Mouse (Mus musculus) frontal cortex, postnatal 14 days (tissue): ENCODE measurements around the gene Kcnt1.
"Not testable (repeated sequence)": the region's sequence is repeated elsewhere in the genome, so short reads cannot be mapped to it uniquely, and the experiment has no call there.

Experiments
- DNase-seq, 2 experiments: peaks; one replicate each; pipeline ENCODE4 v3.0.0; 2022; ENCODE audit warnings: low spot score in 2 of 2

Kcnt1 gene

GRCm38 (mm10) chr2:25863337-25864131 lies at the start of gene Kcnt1:
Kcnt1 (plus strand) TSS chr2:25863734.
- no peak for DNase-seq

DNA sequence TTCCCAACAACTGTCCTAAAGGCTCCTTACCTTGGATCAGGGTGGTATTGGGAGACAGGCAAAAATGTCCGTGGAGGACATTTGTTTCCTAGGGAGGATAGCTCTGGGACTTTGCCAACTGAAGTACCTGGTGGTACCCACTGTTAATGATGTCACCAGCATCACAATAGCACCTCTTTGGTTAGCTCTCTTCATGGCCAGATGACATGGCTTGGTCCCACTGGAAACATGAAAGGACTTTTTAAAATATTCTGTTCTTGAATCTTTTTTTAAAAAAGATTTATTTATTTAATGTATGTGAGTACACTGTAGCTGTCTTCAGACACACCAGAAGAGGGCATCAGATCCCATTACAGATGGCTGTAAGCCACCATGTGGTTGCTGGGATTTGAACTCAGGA lies 47.8 kb upstream of the Kcnt1 start, which contains the start of gene Glt6d1:
Glt6d1 (minus strand) TSS at position 101 of the 400 bp plus-strand sequence.
- not testable (repeated sequence) for DNase-seq

GRCm38 (mm10) chr2:25822806-25823205 lies 40.7 kb upstream of the Kcnt1 start, which contains the start of gene Lcn9:
Lcn9 (plus strand) TSS chr2:25823153.
- DNase-seq, result no peak

DNA sequence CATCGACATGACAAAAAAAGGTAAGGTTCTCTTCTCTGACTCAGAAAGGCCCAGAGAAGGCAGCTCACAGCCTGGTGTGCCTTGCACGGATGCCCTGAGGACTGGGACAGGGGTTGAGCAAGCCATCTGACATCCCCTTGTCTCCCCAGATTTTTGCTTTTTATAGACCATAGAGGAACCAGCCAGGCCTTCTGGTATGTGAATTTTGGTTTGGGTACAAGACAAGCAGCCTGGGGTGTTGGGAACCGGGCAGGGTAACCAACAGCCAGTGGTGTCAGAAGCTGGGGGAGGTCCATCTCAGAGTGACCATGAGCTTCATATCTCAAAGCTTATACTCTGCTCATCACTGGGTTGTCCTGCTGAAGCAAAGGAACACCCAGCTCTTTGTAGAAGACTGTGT lies 38.8 kb upstream of the Kcnt1 start:
- no peak for DNase-seq

DNA sequence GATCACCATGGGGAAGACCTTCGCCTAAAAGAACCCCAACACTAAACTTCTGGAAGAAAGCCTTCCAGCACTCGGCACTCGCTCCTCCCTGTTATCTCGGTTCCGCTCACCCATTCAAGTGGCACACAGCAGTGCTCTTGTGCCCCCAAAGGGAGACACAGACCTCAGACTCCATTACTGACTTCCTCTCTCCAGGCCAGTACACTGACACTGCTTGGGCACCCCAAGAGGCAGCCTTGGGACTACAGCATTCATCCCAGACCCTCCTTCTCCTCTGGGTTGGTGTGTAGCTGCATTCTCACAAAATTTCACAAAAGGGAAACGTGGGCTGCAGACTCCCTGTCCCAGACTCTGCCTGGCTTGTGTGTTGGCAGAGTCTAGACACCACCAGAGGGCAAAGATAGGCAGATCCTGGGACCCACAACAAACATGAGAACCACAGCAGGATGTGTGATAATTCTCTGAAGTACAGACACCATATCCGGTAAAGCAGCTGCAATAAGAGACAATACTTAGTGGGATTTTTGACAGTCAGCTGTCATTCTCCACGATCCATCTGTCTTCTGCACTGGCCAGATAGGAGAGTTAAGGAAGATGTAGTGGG lies 35.1 kb upstream of the Kcnt1 start:
- no peak for DNase-seq

DNA sequence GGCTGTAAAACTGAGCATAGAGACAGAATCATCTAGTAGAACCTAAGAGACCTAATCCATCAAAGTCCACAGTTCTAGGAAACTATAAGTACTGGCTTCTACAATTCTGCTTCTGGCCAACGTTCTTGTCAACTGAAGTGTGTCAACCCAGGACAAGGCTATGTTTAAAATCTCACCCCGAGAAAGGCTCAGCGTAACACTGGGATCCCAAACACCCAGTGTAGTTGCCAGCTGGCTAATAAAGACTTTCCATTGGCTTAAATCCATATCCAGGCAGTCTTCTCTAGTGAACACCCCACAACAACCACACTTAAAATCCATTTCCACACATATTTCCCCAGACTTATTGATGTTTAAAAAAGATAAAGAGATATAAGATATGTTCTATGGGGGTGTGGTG lies 32.7 kb upstream of the Kcnt1 start:
- DNase-seq, result no peak

DNA sequence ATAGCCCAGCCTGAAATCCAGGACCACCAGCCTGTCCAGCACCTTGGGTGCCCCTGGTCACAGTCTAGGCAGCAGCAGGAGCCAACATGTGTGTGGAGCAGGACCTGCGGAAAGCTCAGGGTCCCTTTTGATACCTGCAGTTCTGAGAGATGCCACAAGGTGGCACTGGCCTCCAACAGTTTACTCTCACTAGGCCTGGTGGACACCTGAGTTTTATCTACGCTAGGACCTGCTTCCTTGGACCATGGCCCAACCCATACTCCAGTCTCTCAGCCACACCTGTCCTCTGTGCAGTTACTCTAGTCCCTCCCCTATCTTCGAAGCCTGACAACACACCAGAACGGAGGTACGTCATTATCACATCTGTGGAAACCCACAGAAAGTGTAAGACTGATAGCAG lies 27.2 kb upstream of the Kcnt1 start:
- peak; percentile 45 to 77 for DNase-seq

DNA sequence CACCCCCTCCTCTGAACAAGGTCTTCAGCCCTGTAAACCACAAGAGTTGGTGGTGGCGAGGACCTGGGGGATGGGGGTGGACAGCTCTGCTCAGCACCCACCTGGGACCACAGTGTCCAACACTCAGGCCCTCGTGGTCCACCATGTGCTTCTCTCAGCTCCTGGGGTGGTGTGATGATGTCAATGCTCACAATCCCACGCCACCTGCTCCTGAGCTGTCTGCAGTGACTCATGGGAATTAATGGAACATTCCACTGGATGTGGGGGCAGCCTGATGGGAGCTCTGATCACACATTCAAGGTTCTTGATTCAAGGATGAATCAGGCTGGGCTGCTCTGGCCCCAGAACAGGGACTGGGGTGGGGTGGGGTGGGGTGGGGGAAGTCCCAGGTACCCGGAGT lies 21.4 kb upstream of the Kcnt1 start:
- DNase-seq, result no peak

GRCm38 (mm10) chr2:25842758-25843157 lies 20.8 kb upstream of the Kcnt1 start:
- DNase-seq, result no peak

- DNase-seq, result no peak
These were observed 19.4 kb upstream of the Kcnt1 start for GRCm38 (mm10) chr2:25844097-25844496.

GRCm38 (mm10) chr2:25846516-25846915 lies 17.0 kb upstream of the Kcnt1 start:
- no peak for DNase-seq

GRCm38 (mm10) chr2:25847226-25847625 lies 16.3 kb upstream of the Kcnt1 start, which contains the start of gene Sohlh1:
Sohlh1 (minus strand) TSS chr2:25847248.
- no peak for DNase-seq

- peak in 1 of 2 experiments; percentile 19 for DNase-seq
These were observed 13.2 kb upstream of the Kcnt1 start for GRCm38 (mm10) chr2:25850330-25850729.

GRCm38 (mm10) chr2:25852626-25853025 lies 10.9 kb upstream of the Kcnt1 start:
- peak; percentile 49 to 76 for DNase-seq

DNA sequence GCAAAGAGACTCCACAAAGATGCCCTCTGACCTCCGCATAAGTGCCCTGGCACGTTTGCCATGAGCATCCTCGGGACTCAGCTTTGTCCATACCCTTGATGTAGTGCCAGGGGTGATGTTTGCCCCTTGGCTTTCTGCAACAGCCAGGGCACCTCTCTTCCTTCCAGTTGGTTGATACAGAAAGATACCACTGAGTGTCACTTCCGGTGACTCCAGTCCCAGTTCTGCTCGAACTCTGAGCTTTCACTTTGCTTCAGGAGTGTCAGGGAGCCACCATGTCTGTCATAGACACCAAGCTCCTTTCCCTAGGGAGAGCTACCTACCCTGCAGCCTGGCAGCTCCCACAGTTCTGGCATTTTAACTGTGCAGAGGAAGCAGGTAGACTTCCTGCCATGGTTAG lies 9.5 kb upstream of the Kcnt1 start:
- no peak for DNase-seq

- DNase-seq, result no peak
These were observed 3.6 kb upstream of the Kcnt1 start for GRCm38 (mm10) chr2:25859891-25860290.

GRCm38 (mm10) chr2:25862038-25862437 lies 1.5 kb upstream of the Kcnt1 start:
- DNase-seq, result no peak

- no peak for DNase-seq
These were observed 751 bp upstream of the Kcnt1 start for GRCm38 (mm10) chr2:25862696-25863270.

GRCm38 (mm10) chr2:25864230-25864629 lies 696 bp downstream of the Kcnt1 start:
- no peak for DNase-seq

DNA sequence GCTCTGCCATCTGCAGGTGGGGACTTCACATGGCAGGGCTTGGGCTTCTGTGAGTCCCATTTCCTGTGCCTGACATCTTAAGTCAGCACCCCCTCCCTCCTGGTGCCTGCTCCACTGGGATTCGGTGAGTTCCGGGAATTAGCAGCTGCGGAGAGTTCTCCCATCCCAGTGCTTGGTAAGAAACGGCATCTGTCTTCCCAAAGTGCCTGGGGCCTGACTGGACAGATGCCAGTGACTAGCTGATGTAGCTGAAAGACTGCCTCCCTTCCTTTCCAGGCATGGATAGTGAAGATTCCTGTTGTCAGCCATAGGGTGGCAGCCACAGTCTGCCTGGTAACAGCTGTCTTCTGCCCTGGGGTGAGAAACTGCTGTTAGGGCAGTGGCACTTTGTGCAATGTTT lies 1.9 kb downstream of the Kcnt1 start:
- DNase-seq, result peak; percentile 63 to 75

DNA sequence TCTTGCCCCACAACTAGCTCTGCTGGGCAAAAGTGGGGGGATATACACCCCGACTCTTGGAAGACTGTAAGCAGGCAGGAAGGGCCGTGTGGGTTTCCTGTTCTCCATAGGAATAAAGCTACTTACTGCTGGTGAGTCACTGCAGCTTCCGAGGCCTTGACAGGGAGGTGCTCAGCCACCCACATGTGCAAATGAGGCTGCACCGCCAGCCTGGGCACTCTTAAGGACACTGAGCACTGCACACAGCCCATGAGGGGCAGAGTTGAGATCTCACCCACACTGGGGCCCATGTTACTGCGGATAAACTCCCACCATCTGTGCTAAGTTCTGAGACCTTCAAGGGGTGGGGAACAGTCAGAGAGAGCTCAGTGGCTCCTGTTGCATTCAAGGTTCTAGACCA lies 3.1 kb downstream of the Kcnt1 start:
- DNase-seq, result no peak

DNA sequence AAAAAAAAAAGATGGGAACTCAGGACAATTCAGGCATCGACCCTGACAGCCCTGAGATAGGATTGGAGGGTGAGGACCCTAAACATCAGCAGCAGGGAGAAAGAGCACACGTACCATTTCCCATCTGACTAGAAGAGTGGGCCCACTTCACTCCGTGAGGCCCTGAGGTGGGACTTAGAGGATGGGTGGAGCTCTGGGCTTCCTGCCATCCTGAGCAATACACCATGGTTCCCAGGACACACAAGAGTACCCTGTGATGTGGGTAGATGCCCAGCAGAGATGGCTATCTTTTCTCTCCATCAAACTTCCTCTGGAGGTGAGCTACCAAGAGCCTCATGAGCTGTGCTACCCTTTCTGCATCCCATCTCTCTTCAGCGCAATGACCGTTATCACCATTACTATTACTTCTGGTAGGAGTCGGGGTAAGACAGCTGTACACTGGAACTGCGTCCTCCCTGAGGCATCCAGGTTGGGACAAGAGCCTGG lies 13.8 kb downstream of the Kcnt1 start:
- DNase-seq, result no peak
